9 mouse cellular contexts compared by ENCODE assay signal in the genomic region with DNA sequence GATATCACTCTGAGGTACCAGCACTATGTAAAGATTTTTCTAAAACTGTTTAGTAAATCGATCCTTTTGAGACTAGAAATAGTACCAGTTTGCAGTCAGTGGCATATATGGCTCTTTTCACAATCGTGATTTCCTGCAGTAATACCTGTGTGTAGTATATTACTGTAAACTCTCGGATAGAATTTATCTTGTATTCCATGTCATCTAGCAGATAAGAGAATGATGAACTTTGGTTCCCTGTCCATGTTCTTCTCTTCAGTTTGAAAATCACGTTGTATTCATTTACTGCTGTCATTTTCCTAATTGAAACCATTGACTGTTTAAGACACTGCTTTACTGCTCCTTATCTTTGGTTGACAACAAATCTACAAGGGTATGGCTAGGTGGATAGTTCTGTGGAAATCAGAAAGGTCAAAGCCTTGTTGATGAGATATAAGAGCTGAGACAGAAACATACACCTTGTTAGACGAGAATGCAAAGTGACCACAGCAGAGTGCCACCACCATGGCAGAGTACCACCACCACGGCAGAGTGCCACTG.
A peak's percentile ranks its signal among the peaks of the same experiment; 100 is the strongest.
DNase-seq lines count a peak whose midpoint lies in the region; ATAC-seq and TF ChIP-seq lines count a peak whose summit lies in the region.
"Had no signal": no experiment of that assay in that cellular context is flagged by ENCODE, and none has a peak within 500 bp of the region (broad histone marks: within the 10 kb centered on the region; RNA-seq: fewer than 3 reads in every experiment).

No protein-coding gene starts in this region.

- no peak for DNase-seq in layer of hippocampus, adult 2 months (ENCODE audit: low spot score in 2 of 2)
- no peak for DNase-seq in layer of hippocampus, adult 9-11 months
- no peak for DNase-seq in forebrain, embryonic 14.5 days (ENCODE audit: low spot score)
- DNase-seq in hindbrain, postnatal 0 days (ENCODE audit: low spot score), result no peak
- DNase-seq in spleen, adult 18-20 months, result no peak
- no peak for DNase-seq in layer of hippocampus, postnatal 14 days (ENCODE audit: low spot score in 2 of 2)
- DNase-seq: lung, adult 2 months had no signal

- H3K27me3 ChIP-seq in forebrain, embryonic 14.5 days (replicated peaks; ENCODE audit: control insufficient read depth, insufficient read depth, low read length), result no peaks in the 10 kb centered on the region
- H3K27me3 ChIP-seq in hindbrain, postnatal 0 days (ENCODE audit: insufficient read depth, low read length), result no peaks in the 10 kb centered on the region
- no peaks in the 10 kb centered on the region for H3K27me3 ChIP-seq in neural tube, embryonic 12.5 days (replicated peaks)
- H3K27me3 ChIP-seq: embryonic facial prominence, embryonic 15.5 days had no signal

- no peak for TF ChIP-seq CTCF in layer of hippocampus, adult 2 months (conservative IDR thresholded peaks at IDR 0.05)
- no peak for TF ChIP-seq CTCF in hindbrain, postnatal 0 days (IDR thresholded peaks at IDR 0.05; ENCODE audit: low read depth)

- peaks cover 8% of the 10 kb centered on the region; the same call in 1 of the 2 replicates for H3K4me1 ChIP-seq in forebrain, embryonic 14.5 days (ENCODE audit: control insufficient read depth, insufficient read depth, low read length)
- peaks cover 11% of the 10 kb centered on the region for H3K4me1 ChIP-seq in hindbrain, postnatal 0 days (ENCODE audit: insufficient read depth, low read length)
- peaks cover 16% of the 10 kb centered on the region for H3K4me1 ChIP-seq in neural tube, embryonic 12.5 days

- no peak for ATAC-seq in forebrain, embryonic 14.5 days
- no peak for ATAC-seq in hindbrain, postnatal 0 days
- ATAC-seq in neural tube, embryonic 12.5 days (ENCODE audit: low FRiP score, low read depth), result peak; percentile 38; the same call in 1 of the 2 replicates

- no peaks in the 10 kb centered on the region for H3K9me3 ChIP-seq in forebrain, embryonic 14.5 days (replicated peaks; ENCODE audit: control insufficient read depth, low read length)
- H3K9me3 ChIP-seq in hindbrain, postnatal 0 days (ENCODE audit: low read length), result no peaks in the 10 kb centered on the region
- no peaks in the 10 kb centered on the region for H3K9me3 ChIP-seq in neural tube, embryonic 12.5 days
- H3K9me3 ChIP-seq: embryonic facial prominence, embryonic 15.5 days had no signal

- 63% methylated on average over 6 of the region's 6 CpGs for WGBS in forebrain, embryonic 14.5 days
- WGBS in hindbrain, postnatal 0 days, result 62% methylated on average over 6 of the region's 6 CpGs
- 83% methylated on average over 6 of the region's 6 CpGs for WGBS in neural tube, embryonic 12.5 days

- peak overlapping the region; percentile 68 for H3K27ac ChIP-seq in layer of hippocampus, adult 2 months
- H3K27ac ChIP-seq in forebrain, embryonic 14.5 days (ENCODE audit: low read depth, low read length), result peak overlapping the region; percentile 68; the same call in 1 of the 2 replicates
- peak overlapping the region; percentile 60 for H3K27ac ChIP-seq in hindbrain, postnatal 0 days
- no peak overlapping the region for H3K27ac ChIP-seq in neural tube, embryonic 12.5 days

- peak overlapping the region; percentile 22; the same call in 1 of the 2 replicates for H3K4me3 ChIP-seq in layer of hippocampus, adult 2 months
- H3K4me3 ChIP-seq in forebrain, embryonic 14.5 days (ENCODE audit: low read depth, low read length), result no peak overlapping the region
- H3K4me3 ChIP-seq in hindbrain, postnatal 0 days (ENCODE audit: low read length), result no peak overlapping the region
- H3K4me3 ChIP-seq in neural tube, embryonic 12.5 days, result no peak overlapping the region
- H3K4me3 ChIP-seq: embryonic facial prominence, embryonic 15.5 days had no signal

- no peak overlapping the region for H3K9ac ChIP-seq in forebrain, embryonic 14.5 days (ENCODE audit: low read length)
- H3K9ac ChIP-seq in hindbrain, postnatal 0 days (replicated peaks; ENCODE audit: low read length), result no peak overlapping the region
- H3K9ac ChIP-seq in neural tube, embryonic 12.5 days, result no peak overlapping the region
- H3K9ac ChIP-seq: embryonic facial prominence, embryonic 15.5 days had no signal

- no peaks in the 10 kb centered on the region for H3K36me3 ChIP-seq in forebrain, embryonic 14.5 days (ENCODE audit: control insufficient read depth, insufficient read depth, low read length)
- no peaks in the 10 kb centered on the region for H3K36me3 ChIP-seq in hindbrain, postnatal 0 days (ENCODE audit: insufficient read depth, low read length)
- no peaks in the 10 kb centered on the region for H3K36me3 ChIP-seq in neural tube, embryonic 12.5 days
- H3K36me3 ChIP-seq: embryonic facial prominence, embryonic 15.5 days had no signal

- H3K4me2 ChIP-seq in forebrain, embryonic 14.5 days (ENCODE audit: low read length), result peak overlapping the region; percentile 23; the same call in 1 of the 2 replicates
- H3K4me2 ChIP-seq in hindbrain, postnatal 0 days (ENCODE audit: low read depth, low read length), result 0 out of 2 replicates have a peak overlapping the region, but pooled peaks have one; percentile 27
- no peak overlapping the region for H3K4me2 ChIP-seq in neural tube, embryonic 12.5 days (replicated peaks)
